Mouse (Mus musculus): ENCODE results near the gene Mpped2.

GRCm38 (mm10) chr2:106696372-106696771 lies 3.3 kb downstream of the Mpped2 start:
- no peak for TF ChIP-seq POLR2A (IDR thresholded peaks at IDR 0.05; ENCODE audit: extremely low read depth, insufficient read depth, low read length)
- no peak for TF ChIP-seq CTCF (IDR thresholded peaks at IDR 0.05; ENCODE audit: extremely low read depth, insufficient read depth, low read length)

Data from cortical plate, adult 2 months (tissue).